Mouse (Mus musculus): ENCODE measurements around the gene Rxfp4.

- TF ChIP-seq CTCF (conservative IDR thresholded peaks at IDR 0.05; ENCODE audit: low read length): no peak
- no peak for TF ChIP-seq POU5F1 (IDR thresholded peaks at IDR 0.05; ENCODE audit: borderline replicate concordance, low read length)
- no peak for TF ChIP-seq NANOG (IDR thresholded peaks at IDR 0.05; ENCODE audit: borderline replicate concordance, low read length)
Observed at GRCm38 (mm10) chr3:88615902-88616391, 37.0 kb downstream of the Rxfp4 start.

Data from E14TG2a.4 (cell line).